Mouse (Mus musculus) limb, embryonic 14.5 days (tissue): ENCODE measurements around the gene Sgms2. TPM values are rescaled to one million over a fixed set of nuclear protein-coding genes. Genes with fewer than 3 reads are reported as not detected.

ENCODE experiments used
- ATAC-seq: fragments of 200-750 bp; cut with Nextera tagmentation; 2 replicates; pipeline ENCODE4 v1.8.0; 2017; ENCODE audit warnings: low read depth, moderate number of reproducible peaks, moderate TSS enrichment; ENCODE audit not compliant: low FRiP score
- DNase-seq: peaks from one replicate; pipeline ENCODE4 v3.0.0-alpha.2; 2015; ENCODE audit warnings: low spot score
- H3K27ac ChIP-seq: fragments of 300-500 bp; sonication (generic); replicated peaks from 2 replicates; pipeline ENCODE4 v1.5.1; 2014; ENCODE audit warnings: low read depth, mild to moderate bottlenecking, low read length, moderate library complexity, mixed read lengths
- H3K27me3 ChIP-seq: fragments of 300-500 bp; sonication (generic); 2 replicates; pipeline ENCODE4 v1.6.1; 2014; ENCODE audit warnings: low read length, mixed read lengths; ENCODE audit not compliant: control insufficient read depth, insufficient read depth
- H3K36me3 ChIP-seq: fragments of 300-500 bp; sonication (generic); 2 replicates; pipeline ENCODE4 v1.6.1; 2014; ENCODE audit warnings: mild to moderate bottlenecking, low read length, moderate library complexity, mixed read lengths; ENCODE audit not compliant: control insufficient read depth, insufficient read depth
- H3K4me1 ChIP-seq: fragments of 300-500 bp; sonication (generic); 2 replicates; pipeline ENCODE4 v1.6.1; 2014; ENCODE audit warnings: antibody characterized with exemption, low read length, mixed read lengths; ENCODE audit not compliant: control insufficient read depth, insufficient read depth
- H3K4me2 ChIP-seq: fragments of 300-500 bp; sonication (generic); replicated peaks from 2 replicates; pipeline ENCODE4 v1.6.1; 2014; ENCODE audit warnings: low read depth, mild to moderate bottlenecking, low read length, moderate library complexity; ENCODE audit not compliant: severe bottlenecking
- H3K4me3 ChIP-seq: fragments of 300-500 bp; sonication (generic); replicated peaks from 2 replicates; pipeline ENCODE4 v1.5.1; 2014; ENCODE audit warnings: low read length
- H3K9ac ChIP-seq: fragments of 300-500 bp; sonication (generic); 2 replicates; pipeline ENCODE4 v1.6.1; 2014; ENCODE audit warnings: mild to moderate bottlenecking, low read depth, low read length, moderate library complexity; ENCODE audit not compliant: severe bottlenecking
- H3K9me3 ChIP-seq: fragments of 300-500 bp; sonication (generic); 2 replicates; pipeline ENCODE4 v1.6.1; 2016; ENCODE audit warnings: low read length; ENCODE audit not compliant: control insufficient read depth
- POLR2A ChIP-seq: fragments of 200-500 bp; IDR thresholded peaks from 2 replicates; pipeline ENCODE4 v1.8.0; 2012; ENCODE audit warnings: inconsistent platforms, mild to moderate bottlenecking, moderate library complexity, borderline replicate concordance; ENCODE audit not compliant: insufficient read depth, insufficient read length; ENCODE audit errors: extremely low read depth
- WGBS: fragments of 180-500 bp; shearing (Covaris S2); extraction: QIAGEN DNeasy Blood & Tissue Kit; methylation state at CpG from one replicate; pipeline ENCODE4 v1.1.7; 2014; 5-methylcytosine and 5-hydroxymethylcytosine counted together
- polyA plus RNA-seq, 2 experiments: library from polyadenylated mRNA; depleted of rRNA in 1 of 2; stranded (reverse) in 1 of 2; unstranded in 1 of 2; fragments of >200 nt; fragmentation: Nextera tagmentation in 1 of 2; extraction: Ambion mirVana in 1 of 2; gene quantifications; 2 replicates each; pipeline versions ENCODE4 v1.2.1 to v1.2.3; 2012 to 2014

Sgms2 gene
- polyA plus RNA-seq, 2 experiments: 16.6 to 19.5 TPM

GRCm38 (mm10) chr3:131368678-131369077, 122.5 kb downstream of the Sgms2 start:
- DNase-seq (no peak), ATAC-seq (no peak)
- TF ChIP-seq POLR2A: no peak
- H3K27ac ChIP-seq: no peak overlapping the region
- no peaks in the 10 kb centered on the region for H3K4me1 ChIP-seq
- H3K36me3 ChIP-seq: no peaks in the 10 kb centered on the region
- no peak overlapping the region for H3K4me3 ChIP-seq
- 92% methylated on average over 8 of the region's 8 CpGs for WGBS
- no peaks in the 10 kb centered on the region for H3K9me3 ChIP-seq
- no peak overlapping the region for H3K4me2 ChIP-seq
- H3K9ac ChIP-seq: no peak overlapping the region
- H3K27me3 ChIP-seq: no peaks in the 10 kb centered on the region

- no peak overlapping the region for H3K9ac ChIP-seq
- no peaks in the 10 kb centered on the region for H3K27me3 ChIP-seq
- TF ChIP-seq POLR2A: no peak
- H3K27ac ChIP-seq: no peak overlapping the region
- no peak for DNase-seq
- WGBS: 91% methylated on average over 4 of the region's 4 CpGs
- ATAC-seq: no peak
- H3K4me3 ChIP-seq: no peak overlapping the region
- no peaks in the 10 kb centered on the region for H3K36me3 ChIP-seq
- H3K4me1 ChIP-seq: no peaks in the 10 kb centered on the region
- H3K4me2 ChIP-seq: no peak overlapping the region
- no peaks in the 10 kb centered on the region for H3K9me3 ChIP-seq
Observed at GRCm38 (mm10) chr3:131367452-131367851, 123.8 kb downstream of the Sgms2 start.

GRCm38 (mm10) chr3:131364632-131365446, 126.4 kb downstream of the Sgms2 start:
- TF ChIP-seq POLR2A: no peak
- 72% methylated on average over 23 of the region's 23 CpGs for WGBS
- no peak for ATAC-seq
- Histone ChIP-seq H3K36me3 (no peaks in the 10 kb centered on the region), H3K9ac (no peak overlapping the region), H3K9me3 (no peaks in the 10 kb centered on the region), H3K4me3 (no peak overlapping the region), H3K27ac (no peak overlapping the region), H3K27me3 (no peaks in the 10 kb centered on the region), H3K4me1 (no peaks in the 10 kb centered on the region), H3K4me2 (no peak overlapping the region)
- no peak for DNase-seq

GRCm38 (mm10) chr3:131364194-131364593, 127.0 kb downstream of the Sgms2 start:
- no peak for TF ChIP-seq POLR2A
- Histone ChIP-seq H3K9ac (no peak overlapping the region), H3K27ac (no peak overlapping the region), H3K27me3 (no peaks in the 10 kb centered on the region), H3K9me3 (no peaks in the 10 kb centered on the region), H3K36me3 (no peaks in the 10 kb centered on the region), H3K4me1 (no peaks in the 10 kb centered on the region), H3K4me3 (no peak overlapping the region), H3K4me2 (no peak overlapping the region)
- DNase-seq: no peak
- WGBS: 72% methylated on average over 8 of the region's 8 CpGs
- ATAC-seq: no peak

- Histone ChIP-seq H3K36me3 (no peaks in the 10 kb centered on the region), H3K27me3 (no peaks in the 10 kb centered on the region), H3K4me1 (no peaks in the 10 kb centered on the region), H3K9me3 (no peaks in the 10 kb centered on the region), H3K27ac (no peak overlapping the region), H3K4me3 (no peak overlapping the region), H3K4me2 (no peak overlapping the region), H3K9ac (no peak overlapping the region)
- no peak for TF ChIP-seq POLR2A
- no peak for ATAC-seq
- DNase-seq: no peak
- 71% methylated on average over 14 of the region's 14 CpGs for WGBS
Observed at GRCm38 (mm10) chr3:131363602-131364001, 127.6 kb downstream of the Sgms2 start.
